Mouse (Mus musculus): ENCODE data around the gene Kcna5.

- no peak for TF ChIP-seq ZC3H11A (IDR thresholded peaks at IDR 0.05; ENCODE audit: borderline replicate concordance, low read depth, low read length)
- no peak for TF ChIP-seq CHD2 (IDR thresholded peaks at IDR 0.05; ENCODE audit: low read depth, low read length)
- TF ChIP-seq ZNF384 (IDR thresholded peaks at IDR 0.05; ENCODE audit: low read depth, low read length) = no peak
- no peak for TF ChIP-seq MAFK (IDR thresholded peaks at IDR 0.05; ENCODE audit: insufficient read depth, low read depth, low read length)
Observed at GRCm38 (mm10) chr6:126513714-126514248, 21.4 kb downstream of the Kcna5 start.

Data from ES-E14 (cell line).